Mouse (Mus musculus) forebrain, embryonic 16.5 days (tissue): Measurements from ENCODE around the gene Tmc6. TPM values are rescaled to one million over a fixed set of nuclear protein-coding genes. Genes with fewer than 3 reads are reported as not detected.
"Not testable (repeated sequence)": the region's sequence is repeated elsewhere in the genome, so short reads cannot be mapped to it uniquely, and the experiment has no call there.

Experiments
- ATAC-seq: fragments of 200-750 bp; cut with Nextera tagmentation; 2 replicates; pipeline ENCODE4 v1.8.0; 2017; ENCODE audit warnings: mild to moderate bottlenecking, moderate library complexity
- H3K27ac ChIP-seq: fragments of 300-500 bp; sonication (generic); 2 replicates; pipeline ENCODE4 v1.5.1; 2014; ENCODE audit warnings: low read length, control low read depth
- H3K27me3 ChIP-seq: fragments of 300-500 bp; sonication (generic); replicated peaks from 2 replicates; pipeline ENCODE4 v1.6.1; 2014; ENCODE audit warnings: low read length; ENCODE audit not compliant: control insufficient read depth, insufficient read depth
- H3K36me3 ChIP-seq: fragments of 300-500 bp; sonication (generic); 2 replicates; pipeline ENCODE4 v1.6.1; 2014; ENCODE audit not compliant: control insufficient read depth, insufficient read depth
- H3K4me1 ChIP-seq: fragments of 300-500 bp; sonication (generic); replicated peaks from 2 replicates; pipeline ENCODE4 v1.6.1; 2014; ENCODE audit warnings: low read length; ENCODE audit not compliant: control insufficient read depth, insufficient read depth
- H3K4me2 ChIP-seq: fragments of 300-500 bp; sonication (generic); 2 replicates; pipeline ENCODE4 v1.6.1; 2014; ENCODE audit warnings: mild to moderate bottlenecking, low read length, control low read depth
- H3K4me3 ChIP-seq: fragments of 300-500 bp; sonication (generic); replicated peaks from 2 replicates; pipeline ENCODE4 v1.5.1; 2014; ENCODE audit warnings: mild to moderate bottlenecking, low read length, control low read depth
- H3K9ac ChIP-seq: fragments of 300-500 bp; sonication (generic); replicated peaks from 2 replicates; pipeline ENCODE4 v1.6.1; 2014; ENCODE audit warnings: low read depth, low read length, control low read depth
- H3K9me3 ChIP-seq: fragments of 300-500 bp; sonication (generic); 2 replicates; pipeline ENCODE4 v1.6.1; 2016; ENCODE audit warnings: low read length; ENCODE audit not compliant: control insufficient read depth
- WGBS: fragments of 180-500 bp; shearing (Covaris S2); extraction: QIAGEN DNeasy Blood & Tissue Kit; methylation state at CpG from one replicate; pipeline ENCODE4 v1.1.7; 2014; 5-methylcytosine and 5-hydroxymethylcytosine counted together
- polyA plus RNA-seq: library from polyadenylated mRNA; unstranded; fragments of >200 nt; fragmentation: Nextera tagmentation; extraction: Ambion mirVana; gene quantifications from 2 replicates; pipeline ENCODE4 v1.2.1, GENCODE M21; 2015

The Tmc6 gene
- polyA plus RNA-seq, 1 experiment from 2014 or later, result 3.3 TPM

GRCm38 (mm10) chr11:117825333-117826101 is 43.5 kb upstream of the Tmc6 start, which contains the start of the genes Afmid and Tk1:
Gene Afmid, plus strand, starts transcription at chr11:117825924.
Gene Tk1, minus strand, starts transcription at chr11:117826092.
- WGBS, result under 1% methylated on average over 34 of the region's 34 CpGs
- H3K36me3 ChIP-seq, result no peaks in the 10 kb centered on the region
- H3K4me2 ChIP-seq, result peak within 1 kb of the TSS; percentile 76
- H3K9me3 ChIP-seq, result no peaks in the 10 kb centered on the region
- H3K4me1 ChIP-seq, result peaks cover 31% of the 10 kb centered on the region
- H3K27ac ChIP-seq, result peak within 1 kb of the TSS; percentile 47
- H3K27me3 ChIP-seq, result no peaks in the 10 kb centered on the region
- ATAC-seq, result peak; percentile 61
- peak within 1 kb of the TSS; percentile 50 for H3K4me3 ChIP-seq
- peak within 1 kb of the TSS; percentile 53 for H3K9ac ChIP-seq

- H3K27me3 ChIP-seq, result no peaks in the 10 kb centered on the region
- peak overlapping the region; percentile 1 for H3K9ac ChIP-seq
- WGBS, result 8% methylated on average over 23 of the region's 23 CpGs
- H3K4me1 ChIP-seq, result peaks cover 31% of the 10 kb centered on the region
- no peaks in the 10 kb centered on the region for H3K9me3 ChIP-seq
- peak overlapping the region; percentile 50 for H3K4me3 ChIP-seq
- peak overlapping the region; percentile 76 for H3K4me2 ChIP-seq
- H3K36me3 ChIP-seq, result no peaks in the 10 kb centered on the region
- H3K27ac ChIP-seq, result no peak overlapping the region
- peak; percentile 85 for ATAC-seq
Measured at GRCm38 (mm10) chr11:117824060-117824969, 42.3 kb upstream of the Tmc6 start.

GRCm38 (mm10) chr11:117823411-117823810 is 41.4 kb upstream of the Tmc6 start:
- H3K9ac ChIP-seq, result no peak overlapping the region
- no peak overlapping the region for H3K27ac ChIP-seq
- no peaks in the 10 kb centered on the region for H3K27me3 ChIP-seq
- H3K9me3 ChIP-seq, result no peaks in the 10 kb centered on the region
- no peak overlapping the region for H3K4me2 ChIP-seq
- WGBS, result 92% methylated on average over 6 of the region's 6 CpGs
- H3K4me1 ChIP-seq, result peaks cover 27% of the 10 kb centered on the region
- no peak overlapping the region for H3K4me3 ChIP-seq
- H3K36me3 ChIP-seq, result no peaks in the 10 kb centered on the region
- ATAC-seq, result no peak

- H3K4me1 ChIP-seq, result peaks cover 22% of the 10 kb centered on the region
- WGBS, result 65% methylated on average over 7 of the region's 7 CpGs
Measured at GRCm38 (mm10) chr11:117822728-117823241, 40.8 kb upstream of the Tmc6 start.

DNA sequence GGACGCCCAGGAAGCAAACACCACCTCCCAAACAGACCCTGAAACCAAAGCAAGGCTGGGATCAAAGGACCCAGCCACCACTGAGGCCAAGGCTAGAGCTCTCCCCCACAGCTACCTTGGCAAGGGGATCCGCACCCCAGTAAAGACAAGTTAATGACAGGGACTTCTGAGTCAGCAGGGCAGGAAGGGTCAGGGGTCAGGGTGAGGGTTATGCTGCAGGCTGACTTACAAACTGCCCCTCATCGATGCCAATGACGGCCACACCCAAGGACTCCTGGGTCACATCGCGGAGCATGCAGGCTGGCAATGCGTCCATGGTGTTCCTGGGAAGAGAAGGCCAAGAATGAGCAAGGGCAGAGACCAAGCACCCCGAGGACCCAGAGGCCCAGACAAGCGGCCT is 39.9 kb upstream of the Tmc6 start:
- ATAC-seq, result no peak
- no peaks in the 10 kb centered on the region for H3K36me3 ChIP-seq
- H3K27me3 ChIP-seq, result no peaks in the 10 kb centered on the region
- no peak overlapping the region for H3K4me2 ChIP-seq
- 94% methylated on average over 9 of the region's 9 CpGs for WGBS
- H3K9ac ChIP-seq, result no peak overlapping the region
- H3K4me3 ChIP-seq, result no peak overlapping the region
- peaks cover 20% of the 10 kb centered on the region for H3K4me1 ChIP-seq
- H3K27ac ChIP-seq, result no peak overlapping the region
- H3K9me3 ChIP-seq, result no peaks in the 10 kb centered on the region

More at GRCm38 (mm10) chr11:117822728-117823241, 40.8 kb upstream of the Tmc6 start:
- Histone ChIP-seq H3K4me2 (no peak overlapping the region), H3K36me3 (no peaks in the 10 kb centered on the region), H3K9ac (no peak overlapping the region), H3K27ac (no peak overlapping the region), H3K4me3 (no peak overlapping the region), H3K27me3 (no peaks in the 10 kb centered on the region), H3K9me3 (no peaks in the 10 kb centered on the region)
- ATAC-seq, result no peak

DNA sequence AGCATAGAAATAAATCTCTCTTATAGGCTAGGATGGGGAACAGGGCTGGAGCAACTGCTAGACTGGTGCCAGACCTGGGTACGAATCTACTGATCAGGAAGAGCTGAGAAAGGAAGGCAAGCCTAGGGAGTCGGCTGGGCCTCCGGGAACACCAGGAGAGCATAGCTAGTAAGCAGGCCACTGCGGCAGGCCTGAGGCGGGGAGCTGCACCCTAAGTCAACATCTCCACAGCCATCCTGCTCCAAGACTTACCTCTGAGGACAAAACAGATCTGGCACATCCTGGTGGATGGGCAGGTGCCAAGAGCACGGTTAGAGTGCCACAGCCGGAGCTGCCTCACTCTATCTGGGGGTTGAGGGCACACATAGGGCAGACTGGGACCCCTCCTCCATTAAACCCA is 38.2 kb upstream of the Tmc6 start:
- H3K9ac ChIP-seq, result no peak overlapping the region
- no peak for ATAC-seq
- 91% methylated on average over 7 of the region's 7 CpGs for WGBS
- peaks cover 9% of the 10 kb centered on the region for H3K4me1 ChIP-seq
- no peak overlapping the region for H3K27ac ChIP-seq
- no peaks in the 10 kb centered on the region for H3K27me3 ChIP-seq
- no peaks in the 10 kb centered on the region for H3K9me3 ChIP-seq
- no peak overlapping the region for H3K4me3 ChIP-seq
- no peaks in the 10 kb centered on the region for H3K36me3 ChIP-seq
- H3K4me2 ChIP-seq, result no peak overlapping the region

GRCm38 (mm10) chr11:117819095-117819494 is 37.1 kb upstream of the Tmc6 start:
- Histone ChIP-seq H3K9ac (no peak overlapping the region), H3K36me3 (no peaks in the 10 kb centered on the region), H3K9me3 (no peaks in the 10 kb centered on the region), H3K27ac (no peak overlapping the region), H3K27me3 (no peaks in the 10 kb centered on the region), H3K4me2 (no peak overlapping the region), H3K4me1 (peaks cover 2% of the 10 kb centered on the region), H3K4me3 (no peak overlapping the region)
- WGBS, result 51% methylated on average over 8 of the region's 8 CpGs
- ATAC-seq, result no peak

DNA sequence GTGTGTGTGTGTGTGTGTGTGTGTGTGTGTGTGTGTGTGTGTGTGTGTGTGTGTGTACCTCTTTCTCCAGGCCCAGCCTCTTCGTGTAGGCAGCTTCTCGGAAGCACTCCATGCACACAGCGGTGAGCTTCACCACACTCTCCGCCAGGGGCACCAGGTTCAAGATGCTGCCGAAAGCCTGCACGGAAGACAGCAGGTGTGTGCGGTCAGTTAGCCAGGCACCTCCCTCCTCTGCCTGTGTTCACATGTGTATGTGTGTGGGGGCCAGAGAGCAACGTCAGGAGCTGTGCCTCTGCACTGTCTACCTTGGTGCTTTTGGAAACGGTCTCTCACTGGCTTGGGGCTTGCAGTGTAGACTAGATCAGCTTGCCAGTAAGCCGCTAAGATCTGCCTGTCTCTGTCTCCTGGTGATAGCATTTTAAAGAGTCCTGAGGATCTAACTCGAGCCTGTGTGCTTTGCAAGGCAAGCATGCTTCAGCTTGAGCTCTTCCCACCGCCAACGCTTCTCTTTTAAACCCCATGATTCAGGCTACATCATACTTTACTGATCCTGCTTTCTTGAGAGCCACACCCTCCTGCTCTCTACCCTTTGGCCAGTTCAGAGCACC is 34.5 kb upstream of the Tmc6 start:
- H3K4me2 ChIP-seq, result no peak overlapping the region
- no peaks in the 10 kb centered on the region for H3K9me3 ChIP-seq
- H3K4me3 ChIP-seq, result no peak overlapping the region
- H3K9ac ChIP-seq, result no peak overlapping the region
- no peaks in the 10 kb centered on the region; the same call in 1 of the 2 replicates for H3K4me1 ChIP-seq
- WGBS, result 88% methylated on average over 12 of the region's 13 CpGs
- H3K27me3 ChIP-seq, result no peaks in the 10 kb centered on the region
- no peak overlapping the region for H3K27ac ChIP-seq
- ATAC-seq, result no peak
- H3K36me3 ChIP-seq, result no peaks in the 10 kb centered on the region

DNA sequence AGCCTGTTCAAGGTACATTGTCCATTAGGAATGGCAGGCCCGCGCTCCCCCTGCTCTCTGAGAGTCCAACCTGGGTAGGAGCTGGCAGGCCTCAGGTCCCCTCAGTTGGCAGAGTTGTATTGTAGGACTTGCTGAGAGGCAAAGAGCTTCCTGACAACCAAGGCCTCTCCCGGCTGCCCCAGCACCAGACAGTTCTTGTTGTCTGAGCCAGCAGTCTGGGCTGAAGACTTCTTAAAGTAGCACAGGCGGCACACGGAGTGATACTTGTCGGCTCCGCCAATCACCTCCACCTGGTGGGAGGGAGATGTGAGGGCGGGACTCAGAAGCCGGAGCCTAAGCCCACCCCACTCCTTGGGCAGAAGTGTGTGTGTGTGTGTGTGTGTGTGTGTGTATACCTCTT is 33.9 kb upstream of the Tmc6 start:
- not testable (repeated sequence) for ATAC-seq, H3K36me3 ChIP-seq

More for the DNA sequence above, 33.9 kb upstream of the Tmc6 start:
- H3K9ac ChIP-seq, H3K4me3 ChIP-seq, H3K27ac ChIP-seq, H3K4me2 ChIP-seq, H3K9me3 ChIP-seq, H3K27me3 ChIP-seq, H3K4me1 ChIP-seq: not testable (repeated sequence)
- WGBS, result 84% methylated on average over 9 of the region's 9 CpGs
